Mouse (Mus musculus) embryonic facial prominence, embryonic 11.5 days (tissue): ENCODE data around the gene Lix1. TPM values are rescaled to one million over a fixed set of nuclear protein-coding genes. Genes with fewer than 3 reads are reported as not detected.

Source experiments
- ATAC-seq: fragments of 200-750 bp; cut with Nextera tagmentation; replicated peaks from 2 replicates; pipeline ENCODE4 v1.8.0; 2017; ENCODE audit warnings: low read depth; ENCODE audit not compliant: insufficient number of reproducible peaks, low FRiP score, low TSS enrichment
- DNase-seq: peaks from one replicate; pipeline ENCODE4 v3.0.0-alpha.2; 2015; ENCODE audit warnings: low spot score
- H3K27ac ChIP-seq: fragments of 300-500 bp; sonication (generic); replicated peaks from 2 replicates; pipeline ENCODE4 v1.5.1; 2014; ENCODE audit warnings: mild to moderate bottlenecking, low read depth, low read length, control low read depth
- H3K27me3 ChIP-seq: fragments of 300-500 bp; sonication (generic); 2 replicates; pipeline ENCODE4 v1.6.1; 2014; ENCODE audit warnings: mild to moderate bottlenecking, low read length, moderate library complexity, mixed read lengths; ENCODE audit not compliant: control insufficient read depth, insufficient read depth
- H3K36me3 ChIP-seq: fragments of 300-500 bp; sonication (generic); replicated peaks from 2 replicates; pipeline ENCODE4 v1.6.1; 2014; ENCODE audit warnings: low read depth, mild to moderate bottlenecking, low read length, moderate library complexity, mixed read lengths; ENCODE audit not compliant: control insufficient read depth, insufficient read depth
- H3K4me1 ChIP-seq: fragments of 300-500 bp; sonication (generic); 2 replicates; pipeline ENCODE4 v1.6.1; 2014; ENCODE audit warnings: low read length, mixed read lengths; ENCODE audit not compliant: control insufficient read depth, insufficient read depth
- H3K4me2 ChIP-seq: fragments of 300-500 bp; sonication (generic); 2 replicates; pipeline ENCODE4 v1.6.1; 2014; ENCODE audit warnings: low read depth, mild to moderate bottlenecking, control low read depth, low read length, moderate library complexity
- H3K4me3 ChIP-seq: fragments of 300-500 bp; sonication (generic); 2 replicates; pipeline ENCODE4 v1.5.1; 2014; ENCODE audit warnings: low read depth, low read length, control low read depth
- H3K9ac ChIP-seq: fragments of 300-500 bp; sonication (generic); replicated peaks from 2 replicates; pipeline ENCODE4 v1.6.1; 2014; ENCODE audit warnings: mild to moderate bottlenecking, control low read depth, low read length
- H3K9me3 ChIP-seq: fragments of 300-500 bp; sonication (generic); replicated peaks from 2 replicates; pipeline ENCODE4 v1.6.1; 2016; ENCODE audit warnings: mild to moderate bottlenecking, low read length, inconsistent platforms, mixed read lengths; ENCODE audit not compliant: control insufficient read depth
- WGBS: fragments of 180-500 bp; shearing (Covaris S2); extraction: QIAGEN DNeasy Blood & Tissue Kit; methylation state at CpG from one replicate; pipeline ENCODE4 v1.1.7; 2014; 5-methylcytosine and 5-hydroxymethylcytosine counted together
- polyA plus RNA-seq: library from polyadenylated mRNA; unstranded; fragments of >200 nt; fragmentation: Nextera tagmentation; extraction: Ambion mirVana; gene quantifications from 2 replicates; pipeline ENCODE4 v1.2.1, GENCODE M21; 2014

Lix1 gene
- polyA plus RNA-seq, 1 experiment from 2014 or later: 69.2 TPM

DNA sequence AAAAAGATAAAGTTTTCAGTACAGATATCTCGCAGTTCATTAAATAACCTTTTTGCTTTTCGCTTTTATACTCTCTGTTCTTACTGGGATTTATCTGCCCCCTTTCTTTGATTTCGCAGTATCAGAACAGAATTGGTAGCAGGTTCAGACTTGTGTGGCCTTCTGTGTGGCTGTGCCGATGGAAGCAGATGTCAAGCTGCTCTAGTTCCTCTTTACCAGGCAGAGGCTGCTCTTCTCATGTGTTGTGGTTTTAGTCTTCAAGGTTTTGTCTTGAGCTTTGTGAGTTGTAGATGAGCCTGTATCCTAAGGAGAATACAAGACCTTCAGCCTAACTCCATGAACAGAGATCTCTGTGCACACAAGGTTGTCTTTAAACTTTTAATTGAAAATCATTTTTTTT is 10.6 kb upstream of the Lix1 start:
- ATAC-seq (no peak), DNase-seq (no peak)
- Histone ChIP-seq H3K4me2 (no peak overlapping the region), H3K27me3 (no peaks in the 10 kb centered on the region), H3K9me3 (no peaks in the 10 kb centered on the region), H3K4me1 (no peaks in the 10 kb centered on the region), H3K36me3 (no peaks in the 10 kb centered on the region; the same call in 1 of the 2 replicates), H3K4me3 (no peak overlapping the region), H3K27ac (no peak overlapping the region), H3K9ac (no peak overlapping the region)
- 97% methylated on average over 4 of the region's 4 CpGs for WGBS

DNA sequence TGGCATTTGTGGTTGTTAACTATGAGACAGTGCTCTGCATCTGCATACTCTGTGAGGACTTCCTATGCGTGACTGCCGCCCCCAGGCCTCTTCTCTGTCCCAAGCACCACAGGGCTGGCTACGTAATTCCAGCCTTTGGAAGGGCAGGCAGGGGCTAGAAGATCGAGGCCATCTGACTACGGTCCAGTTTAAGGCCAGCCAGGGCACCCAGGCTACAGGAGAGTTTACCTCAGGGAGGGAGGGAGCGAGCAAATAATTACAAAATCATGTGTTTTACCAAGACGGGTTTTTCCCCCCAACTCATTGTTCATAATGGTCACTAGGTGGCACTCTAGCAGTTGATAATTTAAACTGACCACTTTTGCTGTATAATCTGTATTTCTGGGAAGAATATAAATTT is 9.6 kb upstream of the Lix1 start:
- H3K4me1 ChIP-seq: no peaks in the 10 kb centered on the region
- H3K4me2 ChIP-seq: no peak overlapping the region
- H3K4me3 ChIP-seq: no peak overlapping the region
- H3K36me3 ChIP-seq: no peaks in the 10 kb centered on the region
- DNase-seq (peak; percentile 64), ATAC-seq (no peak)
- no peaks in the 10 kb centered on the region for H3K27me3 ChIP-seq
- no peak overlapping the region for H3K9ac ChIP-seq
- H3K27ac ChIP-seq: no peak overlapping the region
- 54% methylated on average over 7 of the region's 7 CpGs for WGBS
- no peaks in the 10 kb centered on the region for H3K9me3 ChIP-seq

DNA sequence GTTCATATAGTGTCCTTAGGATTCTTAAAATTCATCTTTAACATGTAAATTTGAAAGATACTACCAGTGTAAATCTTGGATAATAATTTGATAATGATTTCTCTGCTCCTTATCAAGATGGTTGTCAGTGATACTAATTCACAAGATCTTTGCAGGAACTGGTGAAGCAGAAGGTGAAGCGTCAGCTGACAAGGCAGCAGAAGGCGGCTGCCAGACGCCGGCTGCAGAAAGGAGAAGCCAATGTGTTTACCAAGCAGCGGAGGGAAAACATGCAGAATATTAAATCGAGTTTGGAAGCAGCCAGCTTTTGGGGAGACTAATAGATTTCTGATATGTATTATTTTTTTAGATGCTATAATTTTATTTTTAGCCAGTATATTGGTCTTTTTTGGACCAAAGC is 9.2 kb upstream of the Lix1 start:
- no peaks in the 10 kb centered on the region for H3K9me3 ChIP-seq
- no peak overlapping the region for H3K4me2 ChIP-seq
- H3K36me3 ChIP-seq: no peaks in the 10 kb centered on the region
- H3K4me3 ChIP-seq: no peak overlapping the region
- H3K4me1 ChIP-seq: no peaks in the 10 kb centered on the region
- WGBS: 93% methylated on average over 6 of the region's 6 CpGs
- DNase-seq (no peak), ATAC-seq (no peak)
- H3K27ac ChIP-seq: no peak overlapping the region
- no peak overlapping the region for H3K9ac ChIP-seq
- no peaks in the 10 kb centered on the region for H3K27me3 ChIP-seq

DNA sequence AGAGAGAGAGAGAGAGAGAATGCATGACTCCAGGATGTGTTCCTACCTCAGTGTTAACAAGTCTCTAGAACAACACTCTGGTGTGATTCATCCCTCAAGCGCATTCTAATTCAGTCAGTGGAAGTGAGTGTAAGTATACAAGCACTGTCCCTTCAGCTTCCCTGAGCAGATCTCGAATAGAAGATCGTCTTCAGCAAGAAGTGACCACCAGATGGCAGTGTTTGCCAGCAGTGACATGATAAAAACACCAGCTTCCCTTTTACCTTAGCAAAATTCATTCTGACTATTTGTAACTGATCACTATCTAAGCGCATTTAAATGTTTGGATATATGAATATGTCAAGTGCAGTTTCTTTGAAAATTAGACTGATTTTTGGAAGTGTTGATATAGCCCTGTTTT is 8.1 kb upstream of the Lix1 start:
- no peaks in the 10 kb centered on the region for H3K9me3 ChIP-seq
- 38% methylated on average over 4 of the region's 4 CpGs for WGBS
- DNase-seq (peak; percentile 88), ATAC-seq (no peak)
- H3K9ac ChIP-seq: no peak overlapping the region
- no peaks in the 10 kb centered on the region for H3K27me3 ChIP-seq
- H3K4me3 ChIP-seq: no peak overlapping the region
- no peak overlapping the region for H3K4me2 ChIP-seq
- H3K27ac ChIP-seq: no peak overlapping the region
- no peaks in the 10 kb centered on the region for H3K36me3 ChIP-seq
- no peaks in the 10 kb centered on the region for H3K4me1 ChIP-seq

DNA sequence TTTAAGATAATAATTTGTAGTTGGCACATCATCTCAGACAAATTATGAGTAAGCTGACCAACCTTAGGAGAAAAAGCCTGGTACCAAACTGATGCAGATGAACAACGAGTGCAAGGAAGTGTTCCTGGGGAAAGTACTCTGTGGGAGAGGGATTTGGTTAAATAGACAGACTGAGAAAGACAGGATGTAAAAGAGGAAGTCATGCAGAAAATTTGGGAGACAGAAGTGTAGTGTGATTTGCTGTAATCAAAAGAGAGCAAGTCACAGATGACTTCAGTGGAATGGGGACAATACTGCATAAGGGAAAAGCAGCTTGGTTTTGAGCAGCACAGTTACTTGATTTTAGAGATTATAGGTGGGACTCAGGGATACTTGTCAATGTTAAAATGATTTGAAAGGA is 5.6 kb upstream of the Lix1 start:
- no peak for DNase-seq
- WGBS: 46% methylated on average over 1 of the region's 1 CpGs
- Histone ChIP-seq H3K4me2 (no peak overlapping the region), H3K9ac (no peak overlapping the region), H3K36me3 (no peaks in the 10 kb centered on the region), H3K27me3 (no peaks in the 10 kb centered on the region), H3K4me3 (no peak overlapping the region), H3K27ac (no peak overlapping the region), H3K9me3 (no peaks in the 10 kb centered on the region), H3K4me1 (no peaks in the 10 kb centered on the region)
- ATAC-seq: no peak

DNA sequence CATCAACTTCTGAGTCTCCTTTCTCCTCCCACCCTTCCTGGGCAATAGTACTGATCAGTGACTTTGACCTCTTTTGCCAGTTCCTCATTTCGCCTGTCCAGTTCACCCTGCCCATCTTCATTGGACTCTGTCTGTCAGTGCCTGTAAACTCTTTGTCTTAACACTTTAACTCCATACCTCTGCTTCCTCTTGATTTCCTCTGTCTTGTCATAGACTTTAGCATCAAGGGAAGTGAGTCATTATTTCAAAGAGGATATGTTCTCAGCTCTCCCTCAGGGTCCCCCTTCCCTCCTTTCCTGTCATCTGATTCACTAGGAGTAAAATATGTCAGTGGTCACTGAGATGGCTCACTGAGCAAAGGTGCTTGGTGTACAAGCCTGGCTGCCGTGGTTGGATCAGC is 3.8 kb upstream of the Lix1 start:
- DNase-seq (no peak), ATAC-seq (no peak)
- no peaks in the 10 kb centered on the region for H3K9me3 ChIP-seq
- H3K4me3 ChIP-seq: no peak overlapping the region
- H3K9ac ChIP-seq: no peak overlapping the region
- WGBS: 83% methylated on average over 2 of the region's 2 CpGs
- no peaks in the 10 kb centered on the region for H3K4me1 ChIP-seq
- H3K27ac ChIP-seq: no peak overlapping the region
- H3K4me2 ChIP-seq: no peak overlapping the region
- H3K36me3 ChIP-seq: no peaks in the 10 kb centered on the region
- H3K27me3 ChIP-seq: no peaks in the 10 kb centered on the region

DNA sequence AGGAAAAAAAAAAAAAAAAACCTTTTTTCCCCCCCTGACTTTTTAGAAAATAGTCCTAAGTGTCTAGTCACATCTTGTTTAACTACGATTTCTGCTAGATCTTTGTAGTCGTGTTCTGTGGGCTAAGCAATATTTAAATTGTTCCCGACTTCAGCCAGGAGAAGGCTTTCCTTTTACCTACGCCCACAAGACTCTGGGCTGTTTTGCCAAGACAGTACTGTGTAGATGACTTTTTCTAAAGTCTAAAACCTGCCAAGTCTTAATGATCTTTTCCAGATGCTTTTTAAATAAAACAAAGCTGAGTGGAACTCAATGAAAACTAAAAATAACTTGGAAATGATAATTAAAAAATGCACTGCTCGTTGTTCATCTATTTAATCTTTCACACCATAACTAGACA is 566 bp downstream of the Lix1 start:
- WGBS: 25% methylated on average over 5 of the region's 5 CpGs
- ATAC-seq (peak; percentile 11; the same call in 1 of the 2 replicates), DNase-seq (no peak)
- peak overlapping the region; percentile 28 for H3K4me3 ChIP-seq
- H3K27me3 ChIP-seq: no peaks in the 10 kb centered on the region
- H3K4me1 ChIP-seq: no peaks in the 10 kb centered on the region
- peak overlapping the region; percentile 36 for H3K4me2 ChIP-seq
- no peak overlapping the region for H3K9ac ChIP-seq
- H3K27ac ChIP-seq: peak overlapping the region; percentile 62; the same call in 1 of the 2 replicates
- H3K36me3 ChIP-seq: no peaks in the 10 kb centered on the region
- H3K9me3 ChIP-seq: no peaks in the 10 kb centered on the region

DNA sequence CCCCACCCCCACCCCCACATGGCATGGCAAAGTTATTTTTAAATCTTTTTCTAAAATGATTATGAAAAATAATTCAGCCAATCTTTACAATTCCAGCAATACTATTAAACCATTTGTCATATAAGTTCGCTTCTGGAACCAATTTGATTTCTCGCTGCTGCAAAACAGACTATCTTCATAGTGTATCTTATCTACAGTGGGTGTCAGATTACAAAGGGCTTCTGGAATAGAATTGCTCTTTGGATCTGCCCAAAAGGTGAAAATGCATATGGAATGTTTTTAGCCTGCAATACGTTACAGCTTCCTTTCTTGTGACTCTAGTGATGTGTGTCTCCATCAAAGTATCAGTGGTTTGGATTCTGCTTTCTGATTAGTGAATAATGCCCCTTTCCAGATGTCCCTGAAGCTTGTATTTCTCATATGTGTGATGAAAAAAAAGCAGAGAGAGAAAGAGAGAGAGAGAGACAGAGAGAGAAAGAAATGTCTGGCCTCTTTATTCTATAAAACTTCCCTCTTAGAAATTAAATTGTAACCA is 1.2 kb downstream of the Lix1 start:
- Histone ChIP-seq H3K4me2 (no peak overlapping the region), H3K4me1 (no peaks in the 10 kb centered on the region), H3K36me3 (no peaks in the 10 kb centered on the region), H3K9me3 (no peaks in the 10 kb centered on the region), H3K27me3 (no peaks in the 10 kb centered on the region), H3K9ac (no peak overlapping the region), H3K4me3 (peak overlapping the region; percentile 15), H3K27ac (no peak overlapping the region)
- ATAC-seq (no peak), DNase-seq (peak; percentile 73)
- WGBS: 16% methylated on average over 3 of the region's 3 CpGs
